30 mouse cellular contexts compared by ENCODE assay signal in the genomic region with DNA sequence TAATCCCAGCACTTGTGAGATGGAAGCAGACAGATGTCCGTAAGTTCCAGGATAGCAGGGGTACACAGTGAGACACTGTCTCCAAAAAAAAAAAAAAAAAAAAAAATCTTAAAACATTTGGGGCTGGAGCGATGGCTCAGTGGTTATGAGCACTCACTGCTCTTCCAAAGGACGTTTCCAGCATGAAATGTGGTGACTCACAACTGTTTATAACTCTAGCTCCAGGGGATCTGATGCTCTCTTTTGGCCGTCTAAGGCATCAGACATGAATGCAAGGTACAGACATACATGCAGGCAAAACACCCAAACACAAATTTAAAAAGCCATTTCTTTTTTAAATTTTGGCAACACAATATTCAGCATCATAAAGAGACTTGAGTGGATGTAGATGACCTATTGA. TPM values are rescaled to one million over a fixed set of nuclear protein-coding genes. Genes with fewer than 3 reads are reported as not detected.
"Had no signal": no experiment of that assay in that cellular context is flagged by ENCODE, and none has a peak within 500 bp of the region (broad histone marks: within the 10 kb centered on the region; RNA-seq: fewer than 3 reads in every experiment).

No protein-coding gene starts in this region.

- H3K4me2 ChIP-seq: heart, embryonic 11.5 days; heart, embryonic 13.5 days; heart, embryonic 15.5 days; hindbrain, embryonic 14.5 days; kidney, embryonic 15.5 days; limb, embryonic 13.5 days; limb, embryonic 15.5 days; liver, embryonic 12.5 days had no signal

- H3K4me3 ChIP-seq: heart, adult 2 months; heart, embryonic 13.5 days; heart, embryonic 15.5 days; kidney, embryonic 15.5 days; limb, embryonic 13.5 days; limb, embryonic 15.5 days; liver, embryonic 12.5 days had no signal

- H3K9me3 ChIP-seq: heart, embryonic 13.5 days; heart, embryonic 15.5 days; kidney, embryonic 15.5 days; limb, embryonic 13.5 days; limb, embryonic 15.5 days; liver, embryonic 12.5 days had no signal

- DNase-seq: gastrocnemius, postnatal 14 days; gastrocnemius, postnatal 36 days; heart, adult 2 months; heart, postnatal 14 days; heart, postnatal 36 days; kidney, adult 11 months; kidney, adult 2 months; kidney, adult 9 months; kidney, postnatal 14 days; kidney, postnatal 36 days; layer of hippocampus, adult 9-11 months; layer of hippocampus, postnatal 36 days; left cerebral cortex, postnatal 4 days had no signal

- H3K4me1 ChIP-seq: heart, embryonic 13.5 days; heart, embryonic 15.5 days; kidney, embryonic 15.5 days; limb, embryonic 13.5 days; limb, embryonic 15.5 days had no signal

- H3K9ac ChIP-seq: heart, embryonic 13.5 days; heart, embryonic 15.5 days; hindbrain, embryonic 14.5 days; kidney, embryonic 15.5 days; limb, embryonic 13.5 days; limb, embryonic 15.5 days; liver, embryonic 12.5 days; liver, embryonic 14.5 days had no signal

- ATAC-seq: hindbrain, postnatal 0 days; intestine, embryonic 16.5 days; liver, embryonic 12.5 days had no signal

- H3K27ac ChIP-seq: heart, adult 2 months; heart, embryonic 13.5 days; heart, embryonic 15.5 days; hindbrain, embryonic 14.5 days; hindbrain, postnatal 0 days; kidney, embryonic 15.5 days; kidney, postnatal 0 days; limb, embryonic 13.5 days; limb, embryonic 15.5 days; liver, embryonic 12.5 days; liver, embryonic 14.5 days had no signal

- H3K27me3 ChIP-seq: heart, embryonic 13.5 days; heart, embryonic 15.5 days; kidney, embryonic 15.5 days; limb, embryonic 13.5 days; limb, embryonic 15.5 days; liver, embryonic 12.5 days had no signal

- H3K36me3 ChIP-seq: heart, embryonic 13.5 days; heart, embryonic 15.5 days; kidney, embryonic 15.5 days; limb, embryonic 13.5 days; limb, embryonic 15.5 days; liver, embryonic 12.5 days had no signal

RNA-seq across cellular contexts. Expression of a gene that starts 12.1 kb away (rescaled TPM):
- polyA plus RNA-seq: gonadal fat pad, adult 2 months; heart, adult 2 months; hindbrain, embryonic 11.5 days; large intestine, adult 2 months; limb, embryonic 11.5 days; limb, embryonic 13.5 days; limb, embryonic 15.5 days; liver, adult 2 months had no signal
